Mouse (Mus musculus): ENCODE results near the gene Slc12a8. TPM values are rescaled to one million over a fixed set of nuclear protein-coding genes. Genes with fewer than 3 reads are reported as not detected.

Gene Slc12a8
- total and polyA plus RNA-seq, 3 experiments = 12.2 to 17.4 (median 16.5) TPM

GRCm38 (mm10) chr16:33469973-33470372 lies 47.2 kb upstream of the Slc12a8 start:
- H3K9me3 ChIP-seq (replicated peaks; ENCODE audit: low read length) = no peaks in the 10 kb centered on the region
- dilution Hi-C loops (cut with MboI; ENCODE audit: extremely low pct_ligation_motif_present, extremely low pct_unique_long_range_greater_than_20kb, low sequenced_read_pairs) (no loop called here), in situ Hi-C loops (cut with MboI; ENCODE audit: low pct_ligation_motif_present, low pct_unique_long_range_greater_than_20kb, low sequenced_read_pairs) (no loop called here)
- H3K4me2 ChIP-seq (ENCODE audit: insufficient read depth, low read depth, poor library complexity, severe bottlenecking) = no peak overlapping the region
- no peak overlapping the region for H3K4me3 ChIP-seq (replicated peaks in 1 of 3; ENCODE audit: low read depth in 2 of 3, low read length in 2 of 3, poor library complexity in 1 of 3)
- DNase-seq (ENCODE audit: extremely low read depth) = no peak
- H3K79me2 ChIP-seq (replicated peaks; ENCODE audit: control insufficient read depth, extremely low read depth, insufficient read depth, poor library complexity, severe bottlenecking) = no peaks in the 10 kb centered on the region
- no peaks in the 10 kb centered on the region for H3K27me3 ChIP-seq (replicated peaks)
- H3K9ac ChIP-seq (ENCODE audit: insufficient read depth, low read depth) = no peak overlapping the region
- no peak overlapping the region for H3K27ac ChIP-seq (ENCODE audit: insufficient read depth, low read depth)
- peaks cover 32 to 71% of the 10 kb centered on the region in 2 experiments for H3K36me3 ChIP-seq (replicated peaks in 1 of 2; ENCODE audit: control insufficient read depth in 1 of 2, insufficient read depth in 1 of 2, low read length in 1 of 2)
- TF ChIP-seq UBTF (IDR thresholded peaks at IDR 0.05; ENCODE audit: low read depth, low read length) = no peak
- TF ChIP-seq GABPA (IDR thresholded peaks at IDR 0.05; ENCODE audit: insufficient replicate concordance, low read depth, low read length) = no peak
- TF ChIP-seq SMC3 (IDR thresholded peaks at IDR 0.05; ENCODE audit: low read depth, low read length) = no peak
- TF ChIP-seq ZNF384 (IDR thresholded peaks at IDR 0.05; ENCODE audit: low read depth, low read length) = no peak
- TF ChIP-seq IRF4 (IDR thresholded peaks at IDR 0.05; ENCODE audit: low read depth, low read length) = no peak
- TF ChIP-seq NELFE (IDR thresholded peaks at IDR 0.05; ENCODE audit: low read depth, low read length) = no peak
- no peak for TF ChIP-seq USF2 (conservative IDR thresholded peaks at IDR 0.05; ENCODE audit: low read depth, low read length)
- no peak for TF ChIP-seq ZMIZ1 (IDR thresholded peaks at IDR 0.05; ENCODE audit: low read depth, low read length)
- H3K4me1 ChIP-seq (ENCODE audit: control insufficient read depth in 1 of 2, insufficient read depth in 2 of 2) = no peaks in the 10 kb centered on the region

GRCm38 (mm10) chr16:33474381-33474780 lies 42.7 kb upstream of the Slc12a8 start:
- Histone ChIP-seq H3K79me2 (replicated peaks; ENCODE audit: control insufficient read depth, extremely low read depth, insufficient read depth, poor library complexity, severe bottlenecking) (no peaks in the 10 kb centered on the region), H3K4me2 (ENCODE audit: insufficient read depth, low read depth, poor library complexity, severe bottlenecking) (no peak overlapping the region), H3K27ac (ENCODE audit: insufficient read depth, low read depth) (no peak overlapping the region), H3K9me3 (replicated peaks; ENCODE audit: low read length) (no peaks in the 10 kb centered on the region), H3K4me1 (ENCODE audit: control insufficient read depth in 1 of 2, insufficient read depth in 2 of 2) (no peaks in the 10 kb centered on the region), H3K9ac (ENCODE audit: insufficient read depth, low read depth) (no peak overlapping the region), H3K27me3 (replicated peaks) (no peaks in the 10 kb centered on the region), H3K4me3 (replicated peaks in 1 of 3; ENCODE audit: low read depth in 2 of 3, low read length in 2 of 3, poor library complexity in 1 of 3) (no peak overlapping the region), H3K36me3 (replicated peaks in 1 of 2; ENCODE audit: control insufficient read depth in 1 of 2, insufficient read depth in 1 of 2, low read length in 1 of 2) (peaks cover 33 to 70% of the 10 kb centered on the region in 2 experiments)
- no peak for DNase-seq (ENCODE audit: extremely low read depth)
- TF ChIP-seq EP300 (IDR thresholded peaks at IDR 0.05; ENCODE audit: low read length) = no peak
- TF ChIP-seq TCF12 (IDR thresholded peaks at IDR 0.05; ENCODE audit: low read depth, low read length) = no peak
- TF ChIP-seq ZC3H11A (IDR thresholded peaks at IDR 0.05; ENCODE audit: low read depth, low read length) = no peak
- no peak for TF ChIP-seq RAD21 (IDR thresholded peaks at IDR 0.05; ENCODE audit: low read depth, low read length)
- TF ChIP-seq CTCF (conservative IDR thresholded peaks at IDR 0.05 in 1 of 2, IDR thresholded peaks at IDR 0.05 in 1 of 2; ENCODE audit: low read depth in 2 of 2, low read length in 2 of 2) = no peak
- TF ChIP-seq ZKSCAN1 (IDR thresholded peaks at IDR 0.05; ENCODE audit: borderline replicate concordance, low read depth, low read length) = no peak
- no peak for TF ChIP-seq MAFK (IDR thresholded peaks at IDR 0.05; ENCODE audit: insufficient replicate concordance, low read length)
- TF ChIP-seq ZNF384 (IDR thresholded peaks at IDR 0.05; ENCODE audit: low read depth, low read length) = no peak
- no peak for TF ChIP-seq TBP (conservative IDR thresholded peaks at IDR 0.05; ENCODE audit: low read depth, low read length)
- TF ChIP-seq ZMIZ1 (IDR thresholded peaks at IDR 0.05; ENCODE audit: low read depth, low read length) = no peak
- TF ChIP-seq E2F4 (IDR thresholded peaks at IDR 0.05; ENCODE audit: insufficient replicate concordance, low read depth, low read length) = no peak
- TF ChIP-seq ELF1 (IDR thresholded peaks at IDR 0.05; ENCODE audit: low read depth, low read length) = no peak
- no peak for TF ChIP-seq ETS1 (conservative IDR thresholded peaks at IDR 0.05; ENCODE audit: low read depth, low read length)
- TF ChIP-seq NRF1 (IDR thresholded peaks at IDR 0.05; ENCODE audit: low read depth, low read length) = no peak
- no peak for TF ChIP-seq PAX5 (IDR thresholded peaks at IDR 0.05; ENCODE audit: low read length)
- no peak for TF ChIP-seq UBTF (IDR thresholded peaks at IDR 0.05; ENCODE audit: low read depth, low read length)
- no peak for TF ChIP-seq MAZ (IDR thresholded peaks at IDR 0.05; ENCODE audit: low read depth, low read length)
- TF ChIP-seq BHLHE40 (IDR thresholded peaks at IDR 0.05; ENCODE audit: low read depth, low read length) = no peak
- TF ChIP-seq POLR2AphosphoS2 (IDR thresholded peaks at IDR 0.05; ENCODE audit: low read depth, low read length) = no peak
- in situ Hi-C loops (cut with MboI; ENCODE audit: low pct_ligation_motif_present, low pct_unique_long_range_greater_than_20kb, low sequenced_read_pairs) = no loop called here
- dilution Hi-C loops (cut with MboI; ENCODE audit: extremely low pct_ligation_motif_present, extremely low pct_unique_long_range_greater_than_20kb, low sequenced_read_pairs) = no loop called here
